Mouse (Mus musculus) ES-Bruce4 (cell line): Measurements from ENCODE around the gene Plpp7. TPM values are rescaled to one million over a fixed set of nuclear protein-coding genes. Genes with fewer than 3 reads are reported as not detected.

Experiments used
- H3K27ac ChIP-seq: 2 replicates; pipeline ENCODE4 v1.5.1; 2012; ENCODE audit warnings: low read length, inconsistent platforms; ENCODE audit not compliant: insufficient read depth
- H3K27me3 ChIP-seq: 2 replicates; pipeline ENCODE4 v1.6.1; 2012; ENCODE audit warnings: mild to moderate bottlenecking, low read length, inconsistent platforms; ENCODE audit not compliant: control insufficient read depth, poor library complexity, insufficient read depth, severe bottlenecking
- H3K36me3 ChIP-seq: 2 replicates; pipeline ENCODE4 v1.6.1; 2012; ENCODE audit warnings: inconsistent platforms, mild to moderate bottlenecking, low read length, moderate library complexity; ENCODE audit not compliant: control insufficient read depth, poor library complexity, insufficient read depth, severe bottlenecking
- H3K4me1 ChIP-seq: one replicate; pipeline ENCODE4 v1.8.1; 2011; ENCODE audit warnings: low read length; ENCODE audit not compliant: control insufficient read depth, insufficient read depth
- H3K4me3 ChIP-seq: 2 replicates; pipeline ENCODE4 v1.5.1; 2011; ENCODE audit warnings: low read depth, mild to moderate bottlenecking, low read length
- H3K9ac ChIP-seq: 2 replicates; pipeline ENCODE4 v1.6.1; 2012; ENCODE audit warnings: low read depth, mild to moderate bottlenecking, inconsistent platforms; ENCODE audit not compliant: poor library complexity, severe bottlenecking
- H3K9me3 ChIP-seq: replicated peaks from 2 replicates; pipeline ENCODE4 v1.6.1; 2012; ENCODE audit warnings: mild to moderate bottlenecking, low read length, inconsistent platforms; ENCODE audit not compliant: control insufficient read depth, poor library complexity, insufficient read depth, severe bottlenecking
- CTCF ChIP-seq: IDR thresholded peaks from one replicate; pipeline ENCODE4 v1.8.1; 2011; ENCODE audit warnings: low read depth, low read length
- EP300 ChIP-seq: IDR thresholded peaks from 2 replicates; pipeline ENCODE4 v1.6.1; 2011; ENCODE audit warnings: low read depth, low read length; ENCODE audit not compliant: insufficient read depth
- POLR2A ChIP-seq: IDR thresholded peaks from one replicate; pipeline ENCODE4 v1.8.1; 2011; ENCODE audit warnings: low read length; ENCODE audit not compliant: insufficient read depth
- polyA plus RNA-seq: library from polyadenylated mRNA; stranded (reverse); fragments of >200 nt; gene quantifications from 2 replicates; pipeline ENCODE4 v1.2.4, GENCODE M21; 2011; ENCODE audit warnings: low read depth; ENCODE audit not compliant: missing spikeins, insufficient read depth, insufficient read length

Plpp7 gene
- polyA plus RNA-seq, 1 experiment: 1.2 TPM

DNA sequence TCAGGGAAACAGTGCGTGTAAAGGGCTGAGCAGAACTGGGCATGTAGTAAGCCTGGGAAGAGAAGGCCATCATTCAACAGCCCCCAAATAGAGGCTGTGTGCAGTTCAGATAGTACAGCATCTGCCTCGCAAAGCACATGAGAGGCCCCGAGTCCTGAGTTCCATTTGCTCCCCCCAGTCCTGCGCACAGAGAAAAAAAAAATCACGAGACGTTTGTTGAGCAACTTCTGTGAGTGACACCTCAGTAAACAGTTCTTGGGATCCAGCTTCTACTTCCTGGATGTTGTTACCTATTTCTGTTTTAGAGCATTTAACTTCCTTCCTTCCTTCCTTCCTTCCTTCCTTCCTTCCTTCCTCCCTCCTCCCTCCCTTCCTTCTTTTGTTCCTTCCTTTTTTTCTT, 46.3 kb downstream of the Plpp7 start:
- Histone ChIP-seq H3K9me3 (no peaks in the 10 kb centered on the region), H3K36me3 (no peaks in the 10 kb centered on the region), H3K27ac (no peak overlapping the region), H3K4me3 (no peak overlapping the region), H3K4me1 (peaks cover 8% of the 10 kb centered on the region), H3K27me3 (no peaks in the 10 kb centered on the region), H3K9ac (no peak overlapping the region)
- TF ChIP-seq EP300 (no peak), CTCF (no peak), POLR2A (no peak)

- H3K36me3 ChIP-seq: no peaks in the 10 kb centered on the region
- H3K9ac ChIP-seq: no peak overlapping the region
- H3K4me3 ChIP-seq: no peak overlapping the region
- no peak overlapping the region for H3K27ac ChIP-seq
- no peaks in the 10 kb centered on the region for H3K27me3 ChIP-seq
- TF ChIP-seq POLR2A: no peak
- H3K4me1 ChIP-seq: peaks cover 8% of the 10 kb centered on the region
- no peaks in the 10 kb centered on the region for H3K9me3 ChIP-seq
Observed at GRCm38 (mm10) chr2:32142368-32142767, 47.0 kb downstream of the Plpp7 start.

DNA sequence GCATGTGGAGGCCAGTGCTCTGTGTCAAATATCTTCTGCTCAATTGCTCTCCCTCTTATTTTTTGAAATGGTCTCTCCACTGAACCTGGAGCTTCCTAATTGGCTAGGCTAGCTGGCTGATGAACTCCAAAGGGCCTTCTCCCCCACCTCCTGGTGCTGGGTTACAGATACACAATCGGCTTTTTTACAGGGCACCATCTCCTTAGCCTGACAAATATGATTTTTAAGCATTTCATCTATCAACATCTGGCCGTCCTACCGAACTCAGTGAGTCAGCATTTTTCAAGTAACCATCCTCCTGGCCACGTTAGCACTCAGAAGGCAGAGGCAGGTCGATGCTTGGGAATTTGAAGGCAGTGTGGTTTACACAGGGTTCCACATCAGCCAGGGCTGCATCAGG, 49.3 kb downstream of the Plpp7 start:
- Histone ChIP-seq H3K36me3 (no peaks in the 10 kb centered on the region), H3K4me1 (peaks cover 8% of the 10 kb centered on the region), H3K4me3 (no peak overlapping the region), H3K27ac (0 out of 2 replicates have a peak overlapping the region, but pooled peaks have one; percentile 2), H3K9me3 (no peaks in the 10 kb centered on the region), H3K27me3 (no peaks in the 10 kb centered on the region), H3K9ac (peak overlapping the region; percentile 40; the same call in 1 of the 2 replicates)
- TF ChIP-seq CTCF: no peak
- TF ChIP-seq POLR2A: no peak
- no peak for TF ChIP-seq EP300

GRCm38 (mm10) chr2:32146617-32147162, 51.4 kb downstream of the Plpp7 start:
- Histone ChIP-seq H3K4me1 (peaks cover 2% of the 10 kb centered on the region), H3K36me3 (no peaks in the 10 kb centered on the region)
- TF ChIP-seq CTCF (no peak), POLR2A (no peak), EP300 (no peak)

GRCm38 (mm10) chr2:32150135-32150534, 54.8 kb downstream of the Plpp7 start:
- no peaks in the 10 kb centered on the region for H3K27me3 ChIP-seq
- peaks cover 3% of the 10 kb centered on the region for H3K4me1 ChIP-seq
- no peaks in the 10 kb centered on the region for H3K9me3 ChIP-seq
- no peak overlapping the region for H3K27ac ChIP-seq
- TF ChIP-seq POLR2A (no peak), EP300 (no peak), CTCF (no peak)
- peak overlapping the region; percentile 100 for H3K9ac ChIP-seq
- H3K4me3 ChIP-seq: peak overlapping the region; percentile 74
- no peaks in the 10 kb centered on the region for H3K36me3 ChIP-seq

More at GRCm38 (mm10) chr2:32146617-32147162, 51.4 kb downstream of the Plpp7 start:
- Histone ChIP-seq H3K9me3 (no peaks in the 10 kb centered on the region), H3K27ac (no peak overlapping the region), H3K9ac (no peak overlapping the region), H3K4me3 (no peak overlapping the region), H3K27me3 (no peaks in the 10 kb centered on the region)

GRCm38 (mm10) chr2:32150562-32150923, 55.2 kb downstream of the Plpp7 start:
- H3K9me3 ChIP-seq: no peaks in the 10 kb centered on the region
- H3K36me3 ChIP-seq: no peaks in the 10 kb centered on the region
- no peak for TF ChIP-seq CTCF
- TF ChIP-seq EP300: no peak
- no peak for TF ChIP-seq POLR2A

More at GRCm38 (mm10) chr2:32150562-32150923, 55.2 kb downstream of the Plpp7 start:
- Histone ChIP-seq H3K9ac (peak overlapping the region; percentile 100), H3K4me1 (peaks cover 6% of the 10 kb centered on the region), H3K27me3 (no peaks in the 10 kb centered on the region), H3K4me3 (peak overlapping the region; percentile 74), H3K27ac (no peak overlapping the region)
